Mouse (Mus musculus): ENCODE data around the gene Sdr42e1.

- no peak for TF ChIP-seq CEBPB (IDR thresholded peaks at IDR 0.05; ENCODE audit: low read depth)
- TF ChIP-seq CTCF (IDR thresholded peaks at IDR 0.05; ENCODE audit: control insufficient read depth, insufficient read depth, insufficient read length): no peak
- TF ChIP-seq MYOG (IDR thresholded peaks at IDR 0.05; ENCODE audit: control insufficient read depth, extremely low read depth, insufficient read length): no peak
- TF ChIP-seq USF1 (IDR thresholded peaks at IDR 0.05; ENCODE audit: low read depth): no peak
- TF ChIP-seq MYOD1 (IDR thresholded peaks at IDR 0.05; ENCODE audit: control insufficient read depth, insufficient read length, low read depth): no peak
- no peak for TF ChIP-seq MAX (IDR thresholded peaks at IDR 0.05)
- TF ChIP-seq FOSL1 (IDR thresholded peaks at IDR 0.05; ENCODE audit: insufficient read depth, low read length, poor library complexity, severe bottlenecking): no peak
Measured at GRCm38 (mm10) chr8:117700699-117701098, 27.2 kb upstream of the Sdr42e1 start.

All from C2C12 (cell line).